Mouse (Mus musculus): ENCODE data around the gene Kiss1r. TPM values are rescaled to one million over a fixed set of nuclear protein-coding genes. Genes with fewer than 3 reads are reported as not detected.

The Kiss1r gene
- polyA plus RNA-seq, 1 experiment from 2014 or later, result 0.34 TPM

GRCm38 (mm10) chr10:79914948-79915596, 1.7 kb upstream of the Kiss1r start:
- H3K4me2 ChIP-seq, result 0 out of 2 replicates have a peak overlapping the region, but pooled peaks have one; percentile 1

GRCm38 (mm10) chr10:79916081-79916480, 690 bp upstream of the Kiss1r start:
- WGBS, result 10% methylated on average over 8 of the region's 8 CpGs
- ATAC-seq (replicated peaks; ENCODE audit: insufficient number of reproducible peaks, insufficient read depth, low FRiP score, low read depth), result no peak
- H3K4me1 ChIP-seq (replicated peaks), result peaks cover 63% of the 10 kb centered on the region

More at GRCm38 (mm10) chr10:79914948-79915596, 1.7 kb upstream of the Kiss1r start:
- H3K9ac ChIP-seq, result no peak overlapping the region; the same call in 1 of the 2 replicates
- H3K9me3 ChIP-seq (replicated peaks), result no peaks in the 10 kb centered on the region
- H3K27me3 ChIP-seq, result peaks cover 29% of the 10 kb centered on the region
- no peak for ATAC-seq (replicated peaks; ENCODE audit: insufficient number of reproducible peaks, insufficient read depth, low FRiP score, low read depth)
- no peak overlapping the region for H3K4me3 ChIP-seq
- 63% methylated on average over 7 of the region's 7 CpGs for WGBS
- peaks cover 55% of the 10 kb centered on the region for H3K4me1 ChIP-seq (replicated peaks)
- peaks cover 8% of the 10 kb centered on the region; the same call in 1 of the 2 replicates for H3K36me3 ChIP-seq
- H3K27ac ChIP-seq, result no peak overlapping the region

GRCm38 (mm10) chr10:79917532-79918100, 845 bp downstream of the Kiss1r start:
- 68% methylated on average over 5 of the region's 5 CpGs for WGBS
- no peak overlapping the region for H3K27ac ChIP-seq
- peak overlapping the region; percentile 94 for H3K4me2 ChIP-seq
- peaks cover 55% of the 10 kb centered on the region for H3K27me3 ChIP-seq
- peak overlapping the region; percentile 94; the same call in 1 of the 2 replicates for H3K9ac ChIP-seq
- ATAC-seq (replicated peaks; ENCODE audit: insufficient number of reproducible peaks, insufficient read depth, low FRiP score, low read depth), result no peak
- peak overlapping the region; percentile 81 for H3K4me3 ChIP-seq
- peaks cover 72% of the 10 kb centered on the region for H3K4me1 ChIP-seq (replicated peaks)
- no peaks in the 10 kb centered on the region for H3K9me3 ChIP-seq (replicated peaks)
- no peaks in the 10 kb centered on the region for H3K36me3 ChIP-seq

More at GRCm38 (mm10) chr10:79916081-79916480, 690 bp upstream of the Kiss1r start:
- Histone ChIP-seq H3K9me3 (replicated peaks) (no peaks in the 10 kb centered on the region), H3K27me3 (peaks cover 39% of the 10 kb centered on the region), H3K9ac (peak overlapping the region; percentile 94), H3K36me3 (peaks cover 1% of the 10 kb centered on the region; the same call in 1 of the 2 replicates), H3K4me3 (peak overlapping the region; percentile 81), H3K27ac (0 out of 2 replicates have a peak overlapping the region, but pooled peaks have one; percentile 4), H3K4me2 (peak overlapping the region; percentile 94)

- Histone ChIP-seq H3K9me3 (replicated peaks) (no peaks in the 10 kb centered on the region), H3K27me3 (peaks cover 63% of the 10 kb centered on the region), H3K27ac (no peak overlapping the region), H3K4me2 (peak overlapping the region; percentile 53), H3K9ac (0 out of 2 replicates have a peak overlapping the region, but pooled peaks have one; percentile 10), H3K4me1 (replicated peaks) (peaks cover 69% of the 10 kb centered on the region), H3K4me3 (peak overlapping the region; percentile 33), H3K36me3 (no peaks in the 10 kb centered on the region)
- WGBS, result 8% methylated on average over 35 of the region's 35 CpGs
- no peak for ATAC-seq (replicated peaks; ENCODE audit: insufficient number of reproducible peaks, insufficient read depth, low FRiP score, low read depth)
Observed at GRCm38 (mm10) chr10:79918231-79919078, 1.7 kb downstream of the Kiss1r start.

GRCm38 (mm10) chr10:79919251-79919849, 2.6 kb downstream of the Kiss1r start:
- Histone ChIP-seq H3K4me3 (peak overlapping the region; percentile 18; the same call in 1 of the 2 replicates), H3K36me3 (no peaks in the 10 kb centered on the region), H3K27me3 (peaks cover 65% of the 10 kb centered on the region), H3K4me2 (peak overlapping the region; percentile 40; the same call in 1 of the 2 replicates), H3K27ac (no peak overlapping the region), H3K4me1 (replicated peaks) (peaks cover 60% of the 10 kb centered on the region), H3K9me3 (replicated peaks) (no peaks in the 10 kb centered on the region), H3K9ac (no peak overlapping the region)
- no peak for ATAC-seq (replicated peaks; ENCODE audit: insufficient number of reproducible peaks, insufficient read depth, low FRiP score, low read depth)
- WGBS, result 9% methylated on average over 21 of the region's 21 CpGs

GRCm38 (mm10) chr10:79920056-79920890, 3.5 kb downstream of the Kiss1r start:
- peaks cover 65% of the 10 kb centered on the region for H3K27me3 ChIP-seq
- no peak overlapping the region for H3K9ac ChIP-seq
- peak overlapping the region; percentile 38 for H3K4me3 ChIP-seq
- peak overlapping the region; percentile 63 for H3K4me2 ChIP-seq
- H3K4me1 ChIP-seq (replicated peaks), result peaks cover 54% of the 10 kb centered on the region
- H3K36me3 ChIP-seq, result no peaks in the 10 kb centered on the region
- no peak for ATAC-seq (replicated peaks; ENCODE audit: insufficient number of reproducible peaks, insufficient read depth, low FRiP score, low read depth)
- H3K27ac ChIP-seq, result no peak overlapping the region
- no peaks in the 10 kb centered on the region for H3K9me3 ChIP-seq (replicated peaks)
- 25% methylated on average over 26 of the region's 26 CpGs for WGBS

GRCm38 (mm10) chr10:79920958-79921535, 4.3 kb downstream of the Kiss1r start, which contains the start of gene R3hdm4:
R3hdm4 (minus strand) TSS chr10:79921208.
- WGBS, result 5% methylated on average over 41 of the region's 41 CpGs
- no peak within 1 kb of the TSS for H3K27ac ChIP-seq
- no peaks in the 10 kb centered on the region for H3K36me3 ChIP-seq
- no peak for ATAC-seq (replicated peaks; ENCODE audit: insufficient number of reproducible peaks, insufficient read depth, low FRiP score, low read depth)
- H3K4me3 ChIP-seq, result peak within 1 kb of the TSS; percentile 38
- H3K9me3 ChIP-seq (replicated peaks), result no peaks in the 10 kb centered on the region
- H3K4me1 ChIP-seq (replicated peaks), result peaks cover 55% of the 10 kb centered on the region
- H3K9ac ChIP-seq, result peak within 1 kb of the TSS; percentile 23; the same call in 1 of the 2 replicates
- peak within 1 kb of the TSS; percentile 63 for H3K4me2 ChIP-seq
- peaks cover 65% of the 10 kb centered on the region for H3K27me3 ChIP-seq

- H3K9me3 ChIP-seq (replicated peaks), result no peaks in the 10 kb centered on the region
- no peak for ATAC-seq (replicated peaks; ENCODE audit: insufficient number of reproducible peaks, insufficient read depth, low FRiP score, low read depth)
- peaks cover 65% of the 10 kb centered on the region for H3K27me3 ChIP-seq
- peaks cover 57% of the 10 kb centered on the region for H3K4me1 ChIP-seq (replicated peaks)
- 4% methylated on average over 34 of the region's 34 CpGs for WGBS
- no peak overlapping the region for H3K27ac ChIP-seq
- H3K9ac ChIP-seq, result peak overlapping the region; percentile 23; the same call in 1 of the 2 replicates
- H3K36me3 ChIP-seq, result no peaks in the 10 kb centered on the region
- H3K4me3 ChIP-seq, result peak overlapping the region; percentile 38
- H3K4me2 ChIP-seq, result peak overlapping the region; percentile 63
Observed at GRCm38 (mm10) chr10:79921572-79921971, 4.8 kb downstream of the Kiss1r start.

- ATAC-seq (replicated peaks; ENCODE audit: insufficient number of reproducible peaks, insufficient read depth, low FRiP score, low read depth), result no peak
- Histone ChIP-seq H3K9ac (peak overlapping the region; percentile 92; the same call in 1 of the 2 replicates), H3K4me1 (replicated peaks) (peaks cover 52% of the 10 kb centered on the region), H3K27me3 (peaks cover 35% of the 10 kb centered on the region), H3K4me3 (peak overlapping the region; percentile 83), H3K4me2 (peak overlapping the region; percentile 80), H3K9me3 (replicated peaks) (no peaks in the 10 kb centered on the region), H3K36me3 (no peaks in the 10 kb centered on the region), H3K27ac (peak overlapping the region; percentile 95; the same call in 1 of the 2 replicates)
- WGBS, result 11% methylated on average over 29 of the region's 29 CpGs
Observed at GRCm38 (mm10) chr10:79924998-79925784, 8.4 kb downstream of the Kiss1r start.

Data from heart, embryonic 15.5 days (tissue).